Mouse (Mus musculus): Measurements from ENCODE around the gene Ubfd1. TPM values are rescaled to one million over a fixed set of nuclear protein-coding genes. Genes with fewer than 3 reads are reported as not detected.

Ubfd1 gene
- polyA plus RNA-seq (2016; fragmentation: Nextera tagmentation; extraction: Ambion mirVana), result 83.7 and 87.3 TPM in 2 replicates

GRCm38 (mm10) chr7:122066945-122067516, at the start of gene Ubfd1, which contains the start of gene Ears2:
Gene Ubfd1, plus strand, starts transcription at chr7:122067175.
Gene Ears2, minus strand, starts transcription at chr7:122067263.
- DNase-seq (ENCODE audit: low spot score), result peak; percentile 98
- peak within 1 kb of the TSS; percentile 99 for H3K4me3 ChIP-seq
- H3K27me3 ChIP-seq (ENCODE audit: low read depth, poor library complexity, severe bottlenecking), result no peaks in the 10 kb centered on the region
- peak within 1 kb of the TSS; percentile 97 for H3K27ac ChIP-seq
- H3K4me1 ChIP-seq, result peaks cover 29% of the 10 kb centered on the region
- WGBS, result under 1% methylated on average over 59 of the region's 60 CpGs
- no peaks in the 10 kb centered on the region for H3K9me3 ChIP-seq (replicated peaks)
- H3K36me3 ChIP-seq, result peaks cover 47% of the 10 kb centered on the region

GRCm38 (mm10) chr7:122018247-122018646, 48.7 kb upstream of the Ubfd1 start:
- Histone ChIP-seq H3K4me1 (peaks cover 51% of the 10 kb centered on the region), H3K9me3 (replicated peaks) (no peaks in the 10 kb centered on the region), H3K27ac (no peak overlapping the region; the same call in 1 of the 2 replicates), H3K36me3 (peaks cover 25% of the 10 kb centered on the region), H3K27me3 (ENCODE audit: low read depth, poor library complexity, severe bottlenecking) (no peaks in the 10 kb centered on the region), H3K4me3 (peak overlapping the region; percentile 90; the same call in 1 of the 2 replicates)
- no peak for DNase-seq (ENCODE audit: low spot score)
- WGBS, result 85% methylated on average over 3 of the region's 3 CpGs

- 92% methylated on average over 7 of the region's 7 CpGs for WGBS
- H3K27me3 ChIP-seq (ENCODE audit: low read depth, poor library complexity, severe bottlenecking), result no peaks in the 10 kb centered on the region
- H3K36me3 ChIP-seq, result peaks cover 22% of the 10 kb centered on the region
- no peak overlapping the region; the same call in 1 of the 2 replicates for H3K27ac ChIP-seq
- no peaks in the 10 kb centered on the region for H3K9me3 ChIP-seq (replicated peaks)
- peak overlapping the region; percentile 90; the same call in 1 of the 2 replicates for H3K4me3 ChIP-seq
- no peak for DNase-seq (ENCODE audit: low spot score)
- H3K4me1 ChIP-seq, result peaks cover 51% of the 10 kb centered on the region
Observed at GRCm38 (mm10) chr7:122018978-122019377, 48.0 kb upstream of the Ubfd1 start.

- DNase-seq (ENCODE audit: low spot score), result peak; percentile 59
- 3% methylated on average over 6 of the region's 6 CpGs for WGBS
- Histone ChIP-seq H3K9me3 (replicated peaks) (no peaks in the 10 kb centered on the region), H3K27ac (peak overlapping the region; percentile 95), H3K27me3 (ENCODE audit: low read depth, poor library complexity, severe bottlenecking) (no peaks in the 10 kb centered on the region), H3K4me1 (peaks cover 42% of the 10 kb centered on the region), H3K36me3 (peaks cover 19% of the 10 kb centered on the region), H3K4me3 (peak overlapping the region; percentile 90)
Observed at GRCm38 (mm10) chr7:122020273-122020666, 46.7 kb upstream of the Ubfd1 start.

- under 1% methylated on average over 50 of the region's 50 CpGs for WGBS
- H3K36me3 ChIP-seq, result peaks cover 19% of the 10 kb centered on the region
- peak within 1 kb of the TSS; percentile 90 for H3K4me3 ChIP-seq
- no peaks in the 10 kb centered on the region for H3K27me3 ChIP-seq (ENCODE audit: low read depth, poor library complexity, severe bottlenecking)
- peak within 1 kb of the TSS; percentile 95 for H3K27ac ChIP-seq
- no peaks in the 10 kb centered on the region for H3K9me3 ChIP-seq (replicated peaks)
- H3K4me1 ChIP-seq, result peaks cover 36% of the 10 kb centered on the region
- peak; percentile 91 for DNase-seq (ENCODE audit: low spot score)
Observed at GRCm38 (mm10) chr7:122020667-122021354, 46.2 kb upstream of the Ubfd1 start, which contains the start of gene Gga2. Gene Gga2, minus strand, starts transcription at chr7:122021222.

- WGBS, result 96% methylated on average over 2 of the region's 2 CpGs
- Histone ChIP-seq H3K4me3 (no peak overlapping the region), H3K27ac (no peak overlapping the region), H3K36me3 (peaks cover 16% of the 10 kb centered on the region), H3K27me3 (ENCODE audit: low read depth, poor library complexity, severe bottlenecking) (no peaks in the 10 kb centered on the region), H3K9me3 (replicated peaks) (no peaks in the 10 kb centered on the region), H3K4me1 (peaks cover 26% of the 10 kb centered on the region)
- DNase-seq (ENCODE audit: low spot score), result no peak
Observed at GRCm38 (mm10) chr7:122022131-122022530, 44.8 kb upstream of the Ubfd1 start.

GRCm38 (mm10) chr7:122033371-122033770, 33.6 kb upstream of the Ubfd1 start:
- 70% methylated on average over 3 of the region's 3 CpGs for WGBS
- no peak overlapping the region for H3K27ac ChIP-seq
- DNase-seq (ENCODE audit: low spot score), result no peak
- H3K4me1 ChIP-seq, result peaks cover 9% of the 10 kb centered on the region
- H3K9me3 ChIP-seq (replicated peaks), result no peaks in the 10 kb centered on the region
- H3K4me3 ChIP-seq, result no peak overlapping the region
- peaks cover 12% of the 10 kb centered on the region for H3K36me3 ChIP-seq
- H3K27me3 ChIP-seq (ENCODE audit: low read depth, poor library complexity, severe bottlenecking), result no peaks in the 10 kb centered on the region

GRCm38 (mm10) chr7:122034348-122034747, 32.6 kb upstream of the Ubfd1 start:
- 27% methylated on average over 2 of the region's 2 CpGs for WGBS
- H3K27ac ChIP-seq, result no peak overlapping the region
- H3K27me3 ChIP-seq (ENCODE audit: low read depth, poor library complexity, severe bottlenecking), result no peaks in the 10 kb centered on the region
- no peak for DNase-seq (ENCODE audit: low spot score)
- no peaks in the 10 kb centered on the region for H3K9me3 ChIP-seq (replicated peaks)
- H3K36me3 ChIP-seq, result peaks cover 22% of the 10 kb centered on the region
- H3K4me3 ChIP-seq, result no peak overlapping the region
- peaks cover 9% of the 10 kb centered on the region for H3K4me1 ChIP-seq

GRCm38 (mm10) chr7:122044106-122044505, 22.9 kb upstream of the Ubfd1 start:
- Histone ChIP-seq H3K27me3 (ENCODE audit: low read depth, poor library complexity, severe bottlenecking) (no peaks in the 10 kb centered on the region), H3K4me1 (no peaks in the 10 kb centered on the region), H3K27ac (no peak overlapping the region), H3K9me3 (replicated peaks) (no peaks in the 10 kb centered on the region), H3K36me3 (peaks cover 67% of the 10 kb centered on the region), H3K4me3 (no peak overlapping the region)
- 91% methylated on average over 8 of the region's 8 CpGs for WGBS
- no peak for DNase-seq (ENCODE audit: low spot score)

GRCm38 (mm10) chr7:122045181-122045634, 21.8 kb upstream of the Ubfd1 start:
- no peaks in the 10 kb centered on the region for H3K4me1 ChIP-seq
- no peaks in the 10 kb centered on the region for H3K9me3 ChIP-seq (replicated peaks)
- H3K4me3 ChIP-seq, result no peak overlapping the region
- WGBS, result 91% methylated on average over 4 of the region's 4 CpGs
- H3K27me3 ChIP-seq (ENCODE audit: low read depth, poor library complexity, severe bottlenecking), result no peaks in the 10 kb centered on the region
- peaks cover 64% of the 10 kb centered on the region for H3K36me3 ChIP-seq
- no peak overlapping the region for H3K27ac ChIP-seq
- DNase-seq (ENCODE audit: low spot score), result no peak

GRCm38 (mm10) chr7:122045711-122046110, 21.3 kb upstream of the Ubfd1 start:
- Histone ChIP-seq H3K27ac (no peak overlapping the region), H3K27me3 (ENCODE audit: low read depth, poor library complexity, severe bottlenecking) (no peaks in the 10 kb centered on the region), H3K9me3 (replicated peaks) (no peaks in the 10 kb centered on the region), H3K36me3 (peaks cover 65% of the 10 kb centered on the region), H3K4me1 (no peaks in the 10 kb centered on the region), H3K4me3 (no peak overlapping the region)
- WGBS, result 97% methylated on average over 1 of the region's 1 CpGs
- DNase-seq (ENCODE audit: low spot score), result no peak

GRCm38 (mm10) chr7:122046813-122047212, 20.2 kb upstream of the Ubfd1 start:
- Histone ChIP-seq H3K4me3 (no peak overlapping the region), H3K4me1 (no peaks in the 10 kb centered on the region), H3K27me3 (ENCODE audit: low read depth, poor library complexity, severe bottlenecking) (no peaks in the 10 kb centered on the region), H3K36me3 (peaks cover 64% of the 10 kb centered on the region), H3K27ac (no peak overlapping the region), H3K9me3 (replicated peaks) (no peaks in the 10 kb centered on the region)
- WGBS, result 93% methylated on average over 2 of the region's 2 CpGs
- DNase-seq (ENCODE audit: low spot score), result no peak

GRCm38 (mm10) chr7:122048191-122048590, 18.8 kb upstream of the Ubfd1 start:
- H3K4me1 ChIP-seq, result no peaks in the 10 kb centered on the region
- H3K27ac ChIP-seq, result no peak overlapping the region
- H3K4me3 ChIP-seq, result no peak overlapping the region
- DNase-seq (ENCODE audit: low spot score), result no peak
- no peaks in the 10 kb centered on the region for H3K9me3 ChIP-seq (replicated peaks)
- 96% methylated on average over 9 of the region's 9 CpGs for WGBS
- peaks cover 67% of the 10 kb centered on the region for H3K36me3 ChIP-seq
- no peaks in the 10 kb centered on the region for H3K27me3 ChIP-seq (ENCODE audit: low read depth, poor library complexity, severe bottlenecking)

Data from limb, embryonic 10.5 days (tissue).